Mouse (Mus musculus) heart, adult 2 months (tissue): ENCODE data around the gene Zfp1.

Experiments used
- EP300 ChIP-seq: fragments of 200-500 bp; IDR thresholded peaks from 2 replicates; pipeline ENCODE4 v1.6.1; 2011; ENCODE audit warnings: low read depth, low read length, control low read depth; ENCODE audit not compliant: insufficient read depth
- POLR2A ChIP-seq: fragments of 200-500 bp; IDR thresholded peaks from 2 replicates; pipeline ENCODE4 v1.6.1; 2011; ENCODE audit warnings: mild to moderate bottlenecking, low read depth, low read length, control low read depth; ENCODE audit not compliant: insufficient read depth

- TF ChIP-seq POLR2A (no peak), EP300 (no peak)
These were observed 2.5 kb downstream of the Zfp1 start for GRCm38 (mm10) chr8:111645715-111646114.
